Mouse (Mus musculus) cerebellum, postnatal 25 days (tissue): ENCODE measurements at regions not wholly inside any gene's neighbourhood (a gene's known extent, or its start where the extent isn't known, plus 50 kb on each side); places are given as distances from the start of the nearest gene placed in this dataset.

Experiments
- DNase-seq, 2 experiments: peaks; one replicate each; pipeline ENCODE4 v3.0.0; 2021; ENCODE audit warnings: mixed read lengths in 2 of 2

GRCm38 (mm10) chr3:135001270-135001669, 172.5 kb downstream of the Tacr3 start:
- no peak for DNase-seq

- no peak for DNase-seq
These were observed 187.0 kb downstream of the Tacr3 start for GRCm38 (mm10) chr3:135015784-135016183.

GRCm38 (mm10) chr3:135024366-135024765, 188.0 kb upstream of the Cenpe start:
- no peak for DNase-seq

GRCm38 (mm10) chr3:135024799-135025198, 187.5 kb upstream of the Cenpe start:
- DNase-seq = no peak

GRCm38 (mm10) chr3:135032483-135032882, 179.9 kb upstream of the Cenpe start:
- no peak for DNase-seq

GRCm38 (mm10) chr3:135037383-135037782, 175.0 kb upstream of the Cenpe start:
- no peak for DNase-seq

GRCm38 (mm10) chr3:135042195-135042594, 170.1 kb upstream of the Cenpe start:
- no peak for DNase-seq

GRCm38 (mm10) chr3:135045769-135046277, 166.5 kb upstream of the Cenpe start:
- no peak for DNase-seq

- no peak for DNase-seq
These were observed 120.8 kb upstream of the Cenpe start for GRCm38 (mm10) chr3:135091487-135091886.

- DNase-seq = peak; percentile 4 to 45
These were observed 111.3 kb upstream of the Cenpe start for GRCm38 (mm10) chr3:135100901-135101586.
